Mouse (Mus musculus) Patski (cell line): ENCODE results near the gene Gabpb2. TPM values are rescaled to one million over a fixed set of nuclear protein-coding genes. Genes with fewer than 3 reads are reported as not detected.

Source experiments
- ATAC-seq: fragments of 100-300 bp; one replicate; pipeline ENCODE4 v1.8.0; 2021
- CTCF ChIA-PET: fragments of 350-600 bp; sonication (Branson Sonifier 250); formaldehyde crosslinking; loops from one replicate; lab custom pipeline; 2022; ENCODE audit warnings: inconsistent platforms; lab: Charles Lee
- POLR2A ChIA-PET: fragments of 350-600 bp; sonication (Branson Sonifier 250); formaldehyde crosslinking; loops from one replicate; lab custom pipeline; 2022; ENCODE audit warnings: antibody characterized with exemption, inconsistent platforms; lab: Charles Lee
- DNase-seq: peaks from one replicate; pipeline ENCODE4 v3.0.0-alpha.2; 2011; ENCODE audit warnings: low read depth, low spot score
- H3K27me3 ChIP-seq: fragments of 371-371 bp; one replicate; pipeline ENCODE4 v1.5.1; 2021
- CTCF ChIP-seq: fragments of 100-300 bp; IDR thresholded peaks from one replicate; pipeline ENCODE4 v1.5.1; 2021
- in situ Hi-C: fragments of 300-500 bp; cut with MboI; formaldehyde crosslinking; loops from 3 replicates; pipeline ENCODE4 v1.11.1; 2018; ENCODE audit warnings: low pct_unique_long_range_greater_than_20kb, mixed read lengths
- polyA plus RNA-seq: library from polyadenylated mRNA; unstranded; gene quantifications from one replicate; pipeline ENCODE4 v1.2.3, GENCODE M21; 2021

The Gabpb2 gene
- polyA plus RNA-seq, 1 experiment from 2014 or later = 25.8 TPM

GRCm38 (mm10) chr3:95246465-95247231, 28.9 kb upstream of the Gabpb2 start:
- no peak for TF ChIP-seq CTCF
- in situ Hi-C loops = no loop called here
- CTCF ChIA-PET = interaction anchor here (0.9 kb wide), 1 partner anchor 18 kb away, joined by 3 read pairs; no protein-coding TSS in a partner anchor
- no peaks in the 10 kb centered on the region for H3K27me3 ChIP-seq
- no peak for DNase-seq
- POLR2A ChIA-PET = interaction anchor here (1.3 kb wide), 1 partner anchor 16 kb away, joined by 3 read pairs; no protein-coding TSS in a partner anchor
- ATAC-seq = no peak

GRCm38 (mm10) chr3:95243086-95243485, 25.4 kb upstream of the Gabpb2 start:
- ATAC-seq = no peak
- H3K27me3 ChIP-seq = no peaks in the 10 kb centered on the region
- no peak for DNase-seq
- ChIA-PET POLR2A (interaction anchor here (1.0 to 1.1 kb wide), 2 partner anchors 13 to 15 kb away, joined by 3 to 6 read pairs; no protein-coding TSS in a partner anchor), CTCF (interaction anchor here (1.1 to 1.5 kb wide), 2 partner anchors 10 to 12 kb away, joined by 4 read pairs; partner anchors contain the start of gene Mllt11)
- in situ Hi-C loops = no loop called here
- TF ChIP-seq CTCF = no peak

- DNase-seq = no peak
- no peaks in the 10 kb centered on the region for H3K27me3 ChIP-seq
- ChIA-PET CTCF (interaction anchor here (1.4 kb wide), 1 partner anchor 10 kb away, joined by 5 read pairs; the partner anchor contains the start of gene Bnipl), POLR2A (interaction anchor here (0.7 to 1.1 kb wide), 3 partner anchors 10 to 17 kb away, joined by 3 to 5 read pairs (median 3); no protein-coding TSS in a partner anchor)
- in situ Hi-C loops = no loop called here
- no peak for TF ChIP-seq CTCF
- ATAC-seq = no peak
Observed at GRCm38 (mm10) chr3:95241498-95241897, 23.8 kb upstream of the Gabpb2 start, which contains the start of gene Gm128. Gene Gm128, minus strand, starts transcription at chr3:95241598.

GRCm38 (mm10) chr3:95240900-95241299, 23.2 kb upstream of the Gabpb2 start:
- in situ Hi-C loops = no loop called here
- ATAC-seq (no peak), DNase-seq (no peak)
- ChIA-PET CTCF (interaction anchor here (1.4 kb wide), 1 partner anchor 11 kb away, joined by 5 read pairs; the partner anchor contains the start of gene Bnipl), POLR2A (interaction anchor here (0.7 to 1.2 kb wide), 4 partner anchors 10 to 17 kb away, joined by 3 read pairs; partner anchors contain the start of gene Cdc42se1)
- H3K27me3 ChIP-seq = no peaks in the 10 kb centered on the region
- TF ChIP-seq CTCF = no peak

- no peaks in the 10 kb centered on the region for H3K27me3 ChIP-seq
- CTCF ChIA-PET = no interaction called here
- TF ChIP-seq CTCF = no peak
- ATAC-seq (no peak), DNase-seq (no peak)
- POLR2A ChIA-PET = interaction anchor here (1.2 kb wide), 2 partner anchors 11 to 12 kb away, joined by 3 read pairs; partner anchors contain the start of gene Cdc42se1
- in situ Hi-C loops = no loop called here
Observed at GRCm38 (mm10) chr3:95239971-95240370, 22.3 kb upstream of the Gabpb2 start.

GRCm38 (mm10) chr3:95239022-95239421, 21.3 kb upstream of the Gabpb2 start:
- DNase-seq = no peak
- no peaks in the 10 kb centered on the region for H3K27me3 ChIP-seq
- no peak for TF ChIP-seq CTCF
- ChIA-PET POLR2A (no interaction called here), CTCF (no interaction called here)
- in situ Hi-C loops = no loop called here
- no peak for ATAC-seq

GRCm38 (mm10) chr3:95237541-95238099, 19.9 kb upstream of the Gabpb2 start:
- DNase-seq (no peak), ATAC-seq (no peak)
- CTCF ChIA-PET = no interaction called here
- no peaks in the 10 kb centered on the region for H3K27me3 ChIP-seq
- POLR2A ChIA-PET = interaction anchor here (2.2 kb wide), 1 partner anchor 44 kb away, joined by 6 read pairs; the partner anchor contains the start of genes Mindy1 and Prune1
- TF ChIP-seq CTCF = no peak
- in situ Hi-C loops = no loop called here

- DNase-seq = no peak
- ATAC-seq = no peak
- POLR2A ChIA-PET = interaction anchor here (0.7 to 2.2 kb wide), 4 partner anchors 11 to 170 kb away, joined by 3 to 6 read pairs (median 3); partner anchors contain the start of genes Mindy1 and Prune1
- no peaks in the 10 kb centered on the region for H3K27me3 ChIP-seq
- no peak for TF ChIP-seq CTCF
- CTCF ChIA-PET = interaction anchor here (0.9 to 1.8 kb wide), 4 partner anchors 16 to 93 kb away, joined by 4 to 5 read pairs (median 5); partner anchors contain the start of genes Bnipl and Tnfaip8l2
- in situ Hi-C loops = no loop called here
Observed at GRCm38 (mm10) chr3:95235386-95236301, 17.9 kb upstream of the Gabpb2 start.

- no peaks in the 10 kb centered on the region for H3K27me3 ChIP-seq
- ATAC-seq = no peak
- CTCF ChIA-PET = interaction anchor here (1.0 to 1.3 kb wide), 4 partner anchors 9 to 77 kb away, joined by 3 read pairs; no protein-coding TSS in a partner anchor
- POLR2A ChIA-PET = interaction anchor here (1.3 to 6.7 kb wide), 2 partner anchors 16 to 18 kb away, joined by 4 to 39 read pairs; partner anchors contain the start of genes Bnipl and Gabpb2
- in situ Hi-C loops = no loop called here
- DNase-seq = no peak
- TF ChIP-seq CTCF = no peak
Observed at GRCm38 (mm10) chr3:95233303-95233980, 15.7 kb upstream of the Gabpb2 start.
